Mouse (Mus musculus): ENCODE measurements around the gene Olfr885.

Olfr885 gene

DNA sequence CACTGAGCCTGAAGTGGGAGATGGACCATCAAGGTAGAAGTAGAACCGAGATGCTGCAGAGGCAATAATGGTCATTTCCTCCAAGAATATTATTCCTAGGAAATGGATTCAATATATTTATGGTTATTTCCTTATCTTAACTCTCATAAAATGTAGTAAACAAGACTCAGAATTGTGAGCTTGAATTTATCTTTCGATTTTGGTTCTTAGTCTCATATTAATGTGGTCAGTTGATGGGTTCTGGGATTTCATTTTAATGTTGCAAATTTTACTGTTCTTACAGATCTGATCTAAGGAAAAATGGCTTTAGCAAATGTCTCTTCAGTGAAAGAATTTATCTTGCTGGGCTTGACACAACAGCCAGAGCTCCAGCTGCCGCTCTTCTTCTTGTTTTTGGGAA lies at the start of gene Olfr885:
Gene Olfr885, plus strand, starts transcription at position 301 of the 400 bp plus-strand sequence.
- in situ Hi-C loops (cut with MseI, MboI) = no loop called here

- in situ Hi-C loops (cut with MseI, MboI) = no loop called here
These were observed 35.6 kb upstream of the Olfr885 start, which contains the start of gene Olfr883 for GRCm38 (mm10) chr9:38025508-38025907. Gene Olfr883, plus strand, starts transcription at chr9:38025808.

DNA sequence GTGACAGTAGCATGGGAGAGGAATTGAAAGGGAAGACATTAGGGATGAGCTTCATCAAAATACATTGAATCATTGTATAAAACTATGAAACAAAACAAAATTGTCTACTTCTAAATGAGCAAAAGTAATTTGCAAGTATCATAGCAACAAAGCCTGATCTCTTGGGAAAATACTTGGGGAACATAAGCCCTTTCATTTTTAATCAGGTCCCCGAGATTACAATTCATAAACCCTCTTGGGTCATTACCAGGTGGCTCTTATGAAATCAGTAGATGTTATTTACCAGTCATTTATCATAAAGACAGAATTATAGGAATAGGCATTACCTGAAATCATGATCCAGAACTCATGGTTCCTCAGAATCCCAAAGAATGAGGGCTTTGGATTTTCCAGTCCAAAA lies 14.9 kb upstream of the Olfr885 start, which contains the start of gene Olfr884:
Gene Olfr884, plus strand, starts transcription at position 301 of the 400 bp plus-strand sequence.
- in situ Hi-C loops (cut with MseI, MboI) = no loop called here

GRCm38 (mm10) chr9:38083772-38084171 lies 22.6 kb downstream of the Olfr885 start, which contains the start of gene Olfr887:
Gene Olfr887, plus strand, starts transcription at chr9:38084072.
- in situ Hi-C loops (cut with MseI, MboI) = no loop called here

- in situ Hi-C loops (cut with MseI, MboI) = no loop called here
These were observed 46.7 kb downstream of the Olfr885 start, which contains the start of gene Olfr888 for GRCm38 (mm10) chr9:38107828-38108227. Gene Olfr888, plus strand, starts transcription at chr9:38108128.
